In the genomic region with DNA sequence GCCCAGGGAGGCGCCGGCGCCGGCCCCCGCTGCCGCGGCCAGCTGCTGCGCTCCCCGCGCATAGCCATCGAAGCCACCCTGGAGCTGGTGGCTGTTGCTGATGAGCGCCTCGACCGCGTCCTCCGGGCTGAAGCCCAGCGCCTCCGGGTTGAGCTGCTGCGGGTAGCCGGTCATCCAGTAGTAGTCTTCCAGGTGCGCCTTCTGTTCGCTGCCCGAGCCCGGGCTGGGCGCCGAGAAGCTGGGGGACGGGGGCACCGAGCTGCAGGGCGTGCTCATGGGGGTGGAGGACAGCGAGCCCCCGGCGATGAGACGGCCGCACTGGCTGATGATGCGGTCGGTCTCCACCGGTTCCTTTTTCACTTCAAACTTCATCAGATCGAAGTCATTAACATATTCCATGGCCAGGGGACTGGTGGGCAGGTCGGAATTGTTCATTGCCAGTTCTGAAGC, we compare ENCODE assay signal across 7 mouse cellular contexts. TPM values are rescaled to one million over a fixed set of nuclear protein-coding genes. Genes with fewer than 3 reads are reported as not detected.
DNase-seq lines count a peak whose midpoint lies in the region; ATAC-seq and TF ChIP-seq lines count a peak whose summit lies in the region.

No protein-coding gene starts in this region.

- peak overlapping the region; percentile 85 for H3K27ac ChIP-seq in embryonic facial prominence, embryonic 10.5 days (replicated peaks)
- H3K27ac ChIP-seq in heart, embryonic 14.5 days (replicated peaks in 1 of 2; ENCODE audit: control insufficient read depth in 1 of 2, insufficient read depth in 1 of 2, low read depth in 2 of 2, low read length in 2 of 2) = peak overlapping the region; percentile 9 to 76; a peak in 3 of 4 replicates
- H3K27ac ChIP-seq in limb, embryonic 13.5 days = peak overlapping the region; percentile 92
- H3K27ac ChIP-seq in midbrain, postnatal 0 days (ENCODE audit: low read depth, low read length) = peak overlapping the region; percentile 77

- H3K9ac ChIP-seq in heart, embryonic 14.5 days (ENCODE audit: low read length) = peak overlapping the region; percentile 61
- H3K9ac ChIP-seq in limb, embryonic 13.5 days = peak overlapping the region; percentile 88
- H3K9ac ChIP-seq in midbrain, postnatal 0 days (replicated peaks; ENCODE audit: low read length, poor library complexity, severe bottlenecking) = peak overlapping the region; percentile 73

- under 1% methylated on average over 39 of the region's 39 CpGs for WGBS in embryonic facial prominence, embryonic 10.5 days
- under 1% methylated on average over 39 of the region's 39 CpGs for WGBS in heart, embryonic 14.5 days
- under 1% methylated on average over 39 of the region's 39 CpGs for WGBS in limb, embryonic 13.5 days
- WGBS in midbrain, postnatal 0 days = under 1% methylated on average over 37 of the region's 39 CpGs

- H3K9me3 ChIP-seq in embryonic facial prominence, embryonic 10.5 days = no peaks in the 10 kb centered on the region
- no peaks in the 10 kb centered on the region for H3K9me3 ChIP-seq in heart, embryonic 14.5 days (ENCODE audit: control insufficient read depth, low read length)
- no peaks in the 10 kb centered on the region for H3K9me3 ChIP-seq in limb, embryonic 13.5 days
- H3K9me3 ChIP-seq in midbrain, postnatal 0 days (ENCODE audit: low read length) = no peaks in the 10 kb centered on the region

- DNase-seq in ES-CJ7 (ENCODE audit: low read depth, low spot score) = peak; percentile 33
- DNase-seq in WW6 (ENCODE audit: low read depth, low spot score) = peak; percentile 22
- DNase-seq in embryonic facial prominence, embryonic 10.5 days (ENCODE audit: low spot score) = peak; percentile 78
- DNase-seq in midbrain, postnatal 0 days (ENCODE audit: low spot score) = peak; percentile 32
- DNase-seq in thymus, adult 18-20 months = peak; percentile 10 to 21

- peaks cover 47% of the 10 kb centered on the region for H3K4me1 ChIP-seq in embryonic facial prominence, embryonic 10.5 days
- peaks cover 2 to 7% of the 10 kb centered on the region in 2 experiments; a peak in 2 of 4 replicates for H3K4me1 ChIP-seq in heart, embryonic 14.5 days (ENCODE audit: control insufficient read depth in 2 of 2, insufficient read depth in 2 of 2, low read length in 2 of 2)
- H3K4me1 ChIP-seq in limb, embryonic 13.5 days = peaks cover 26% of the 10 kb centered on the region
- no peaks in the 10 kb centered on the region for H3K4me1 ChIP-seq in midbrain, postnatal 0 days (ENCODE audit: insufficient read depth, low read length)

- no peak for ATAC-seq in heart, embryonic 14.5 days (ENCODE audit: insufficient number of reproducible peaks, insufficient read depth, low FRiP score, low read depth)
- ATAC-seq in limb, embryonic 13.5 days (ENCODE audit: low FRiP score, low read depth) = no peak
- peak; percentile 36; the same call in 1 of the 2 replicates for ATAC-seq in midbrain, postnatal 0 days (ENCODE audit: low FRiP score)

- H3K27me3 ChIP-seq in embryonic facial prominence, embryonic 10.5 days (replicated peaks; ENCODE audit: low read depth, poor library complexity, severe bottlenecking) = peaks cover 41% of the 10 kb centered on the region
- H3K27me3 ChIP-seq in heart, embryonic 14.5 days (ENCODE audit: control insufficient read depth, insufficient read depth, low read length) = peaks cover 17% of the 10 kb centered on the region
- H3K27me3 ChIP-seq in limb, embryonic 13.5 days = peaks cover 15% of the 10 kb centered on the region
- no peaks in the 10 kb centered on the region for H3K27me3 ChIP-seq in midbrain, postnatal 0 days (ENCODE audit: insufficient read depth, low read length)

- H3K4me3 ChIP-seq in embryonic facial prominence, embryonic 10.5 days = peak overlapping the region; percentile 72
- H3K4me3 ChIP-seq in heart, embryonic 14.5 days (ENCODE audit: control insufficient read depth in 1 of 2, insufficient read depth in 1 of 2, low read depth in 1 of 2, low read length in 2 of 2) = peak overlapping the region; percentile 59 to 70
- peak overlapping the region; percentile 69 for H3K4me3 ChIP-seq in limb, embryonic 13.5 days
- H3K4me3 ChIP-seq in midbrain, postnatal 0 days (ENCODE audit: low read depth, low read length) = peak overlapping the region; percentile 68

- no peaks in the 10 kb centered on the region for H3K36me3 ChIP-seq in embryonic facial prominence, embryonic 10.5 days (replicated peaks)
- H3K36me3 ChIP-seq in heart, embryonic 14.5 days (ENCODE audit: control insufficient read depth, insufficient read depth, low read length) = no peaks in the 10 kb centered on the region
- H3K36me3 ChIP-seq in limb, embryonic 13.5 days = no peaks in the 10 kb centered on the region
- no peaks in the 10 kb centered on the region for H3K36me3 ChIP-seq in midbrain, postnatal 0 days (ENCODE audit: insufficient read depth, low read length)

- TF ChIP-seq CTCF in midbrain, postnatal 0 days (IDR thresholded peaks at IDR 0.05) = no peak

- peak overlapping the region; percentile 97 for H3K4me2 ChIP-seq in heart, embryonic 14.5 days (ENCODE audit: low read length)
- peak overlapping the region; percentile 88 for H3K4me2 ChIP-seq in limb, embryonic 13.5 days (replicated peaks)
- peak overlapping the region; percentile 91 for H3K4me2 ChIP-seq in midbrain, postnatal 0 days (ENCODE audit: low read depth, low read length, poor library complexity, severe bottlenecking)

RNA-seq across cellular contexts. Expression of a gene that starts 1.2 kb away (rescaled TPM):
- 2.3 and 2.7 TPM in 2 replicates for polyA plus RNA-seq in embryonic facial prominence, embryonic 10.5 days (2016; fragmentation: Nextera tagmentation; extraction: Ambion mirVana)
- 3.1 and 3.9 TPM in 2 replicates for polyA plus RNA-seq in heart, embryonic 14.5 days (2014; fragmentation: Nextera tagmentation; extraction: Ambion mirVana)
- polyA plus RNA-seq in limb, embryonic 13.5 days (2015; fragmentation: Nextera tagmentation; extraction: Ambion mirVana) = 8.1 TPM in 2 replicates
- total RNA-seq in midbrain, postnatal 0 days (2014; rRNA removed) = 26.6 and 36.4 TPM in 2 replicates
- 7.7 and 7.9 TPM in 2 replicates for polyA plus RNA-seq in midbrain, postnatal 0 days (2015; fragmentation: Nextera tagmentation; extraction: Ambion mirVana)

Comparison
In these comparisons a context has a peak if more than half of its experiments do, and no peak if none do; other contexts are left out.
1. DNase-seq: peak in every context shown above with its lines; median percentile 78 in embryonic facial prominence, embryonic 10.5 days; 33 in ES-CJ7; 32 in midbrain, postnatal 0 days; 22 in WW6; 16 in thymus, adult 18-20 months.